Mouse (Mus musculus): ENCODE results near the gene Borcs5. TPM values are rescaled to one million over a fixed set of nuclear protein-coding genes. Genes with fewer than 3 reads are reported as not detected.

Gene Borcs5
- polyA plus RNA-seq, 1 experiment from 2014 or later, result 21.9 TPM

- Histone ChIP-seq H3K36me3 (no peaks in the 10 kb centered on the region), H3K4me1 (no peaks in the 10 kb centered on the region)
- 95% methylated on average over 7 of the region's 7 CpGs for whole genome bisulfite sequencing
These were observed 62.9 kb downstream of the Borcs5 start for GRCm38 (mm10) chr6:134702184-134702583.

GRCm38 (mm10) chr6:134703053-134703690 lies 63.9 kb downstream of the Borcs5 start:
- Histone ChIP-seq H3K9me3 (no peaks in the 10 kb centered on the region), H3K4me3 (no peak overlapping the region), H3K36me3 (no peaks in the 10 kb centered on the region), H3K27me3 (no peaks in the 10 kb centered on the region), H3K4me1 (no peaks in the 10 kb centered on the region), H3K4me2 (replicated peaks) (no peak overlapping the region), H3K9ac (no peak overlapping the region), H3K27ac (no peak overlapping the region)
- no peak for ATAC-seq (ENCODE audit: insufficient number of reproducible peaks, insufficient read depth, low FRiP score, low TSS enrichment)
- WGBS, result 86% methylated on average over 4 of the region's 4 CpGs

More at GRCm38 (mm10) chr6:134702184-134702583, 62.9 kb downstream of the Borcs5 start:
- no peaks in the 10 kb centered on the region for H3K27me3 ChIP-seq
- no peak overlapping the region for H3K4me2 ChIP-seq (replicated peaks)
- H3K27ac ChIP-seq, result no peak overlapping the region
- no peaks in the 10 kb centered on the region for H3K9me3 ChIP-seq
- H3K4me3 ChIP-seq, result no peak overlapping the region
- no peak overlapping the region for H3K9ac ChIP-seq
- ATAC-seq (ENCODE audit: insufficient number of reproducible peaks, insufficient read depth, low FRiP score, low TSS enrichment), result no peak

- 83% methylated on average over 4 of the region's 4 CpGs for WGBS
- H3K27ac ChIP-seq, result no peak overlapping the region
- no peak for ATAC-seq (ENCODE audit: insufficient number of reproducible peaks, insufficient read depth, low FRiP score, low TSS enrichment)
These were observed 67.2 kb downstream of the Borcs5 start for GRCm38 (mm10) chr6:134706467-134706866.

GRCm38 (mm10) chr6:134710020-134710419 lies 70.7 kb downstream of the Borcs5 start:
- H3K4me3 ChIP-seq, result no peak overlapping the region
- ATAC-seq (ENCODE audit: insufficient number of reproducible peaks, insufficient read depth, low FRiP score, low TSS enrichment), result no peak
- H3K9me3 ChIP-seq, result no peaks in the 10 kb centered on the region
- no peak overlapping the region for H3K9ac ChIP-seq
- H3K4me1 ChIP-seq, result no peaks in the 10 kb centered on the region
- no peaks in the 10 kb centered on the region for H3K36me3 ChIP-seq
- WGBS, result 88% methylated on average over 15 of the region's 15 CpGs
- H3K4me2 ChIP-seq (replicated peaks), result no peak overlapping the region
- no peaks in the 10 kb centered on the region for H3K27me3 ChIP-seq
- H3K27ac ChIP-seq, result no peak overlapping the region

More at GRCm38 (mm10) chr6:134706467-134706866, 67.2 kb downstream of the Borcs5 start:
- Histone ChIP-seq H3K4me2 (replicated peaks) (no peak overlapping the region), H3K4me3 (no peak overlapping the region), H3K27me3 (no peaks in the 10 kb centered on the region), H3K9ac (no peak overlapping the region), H3K36me3 (no peaks in the 10 kb centered on the region), H3K4me1 (no peaks in the 10 kb centered on the region), H3K9me3 (no peaks in the 10 kb centered on the region)

- no peak overlapping the region for H3K4me3 ChIP-seq
- H3K9me3 ChIP-seq, result no peaks in the 10 kb centered on the region
- no peak overlapping the region for H3K27ac ChIP-seq
- H3K9ac ChIP-seq, result no peak overlapping the region
- WGBS, result 48% methylated on average over 3 of the region's 3 CpGs
- H3K27me3 ChIP-seq, result no peaks in the 10 kb centered on the region
- H3K36me3 ChIP-seq, result peaks cover 14% of the 10 kb centered on the region
- no peaks in the 10 kb centered on the region for H3K4me1 ChIP-seq
- no peak for ATAC-seq (ENCODE audit: insufficient number of reproducible peaks, insufficient read depth, low FRiP score, low TSS enrichment)
- H3K4me2 ChIP-seq (replicated peaks), result no peak overlapping the region
These were observed 74.0 kb downstream of the Borcs5 start for GRCm38 (mm10) chr6:134713321-134713720.

GRCm38 (mm10) chr6:134713897-134714296 lies 74.6 kb downstream of the Borcs5 start:
- 32% methylated on average over 1 of the region's 1 CpGs for WGBS
- no peak overlapping the region for H3K4me3 ChIP-seq
- H3K4me1 ChIP-seq, result no peaks in the 10 kb centered on the region
- no peak overlapping the region for H3K4me2 ChIP-seq (replicated peaks)
- peaks cover 20% of the 10 kb centered on the region for H3K36me3 ChIP-seq
- no peaks in the 10 kb centered on the region for H3K27me3 ChIP-seq
- no peak for ATAC-seq (ENCODE audit: insufficient number of reproducible peaks, insufficient read depth, low FRiP score, low TSS enrichment)
- H3K9me3 ChIP-seq, result no peaks in the 10 kb centered on the region
- H3K9ac ChIP-seq, result no peak overlapping the region
- H3K27ac ChIP-seq, result no peak overlapping the region

GRCm38 (mm10) chr6:134716168-134716587 lies 76.9 kb downstream of the Borcs5 start:
- no peak overlapping the region for H3K9ac ChIP-seq
- no peaks in the 10 kb centered on the region for H3K4me1 ChIP-seq
- no peak overlapping the region for H3K4me3 ChIP-seq
- ATAC-seq (ENCODE audit: insufficient number of reproducible peaks, insufficient read depth, low FRiP score, low TSS enrichment), result no peak
- no peaks in the 10 kb centered on the region for H3K9me3 ChIP-seq
- no peak overlapping the region for H3K27ac ChIP-seq
- no peaks in the 10 kb centered on the region for H3K27me3 ChIP-seq
- WGBS, result 85% methylated on average over 6 of the region's 6 CpGs
- peaks cover 32% of the 10 kb centered on the region for H3K36me3 ChIP-seq
- no peak overlapping the region for H3K4me2 ChIP-seq (replicated peaks)

GRCm38 (mm10) chr6:134717886-134718667 lies 78.8 kb downstream of the Borcs5 start:
- 91% methylated on average over 20 of the region's 20 CpGs for WGBS

GRCm38 (mm10) chr6:134718668-134719065 lies 79.4 kb downstream of the Borcs5 start:
- Histone ChIP-seq H3K9ac (no peak overlapping the region), H3K9me3 (no peaks in the 10 kb centered on the region), H3K4me3 (no peak overlapping the region), H3K27ac (no peak overlapping the region), H3K36me3 (peaks cover 39% of the 10 kb centered on the region), H3K4me2 (replicated peaks) (no peak overlapping the region), H3K27me3 (no peaks in the 10 kb centered on the region), H3K4me1 (no peaks in the 10 kb centered on the region)
- ATAC-seq (ENCODE audit: insufficient number of reproducible peaks, insufficient read depth, low FRiP score, low TSS enrichment), result no peak
- WGBS, result 91% methylated on average over 11 of the region's 11 CpGs

More at GRCm38 (mm10) chr6:134717886-134718667, 78.8 kb downstream of the Borcs5 start:
- Histone ChIP-seq H3K27me3 (no peaks in the 10 kb centered on the region), H3K9me3 (no peaks in the 10 kb centered on the region), H3K9ac (no peak overlapping the region), H3K4me3 (no peak overlapping the region), H3K27ac (no peak overlapping the region), H3K4me2 (replicated peaks) (no peak overlapping the region), H3K36me3 (peaks cover 39% of the 10 kb centered on the region), H3K4me1 (no peaks in the 10 kb centered on the region)
- no peak for ATAC-seq (ENCODE audit: insufficient number of reproducible peaks, insufficient read depth, low FRiP score, low TSS enrichment)

GRCm38 (mm10) chr6:134719156-134719555 lies 79.8 kb downstream of the Borcs5 start:
- Histone ChIP-seq H3K27me3 (no peaks in the 10 kb centered on the region), H3K4me2 (replicated peaks) (no peak overlapping the region), H3K9me3 (no peaks in the 10 kb centered on the region), H3K4me1 (no peaks in the 10 kb centered on the region), H3K4me3 (no peak overlapping the region), H3K9ac (no peak overlapping the region), H3K27ac (no peak overlapping the region), H3K36me3 (peaks cover 39% of the 10 kb centered on the region)
- ATAC-seq (ENCODE audit: insufficient number of reproducible peaks, insufficient read depth, low FRiP score, low TSS enrichment), result no peak
- WGBS, result 89% methylated on average over 5 of the region's 5 CpGs

- H3K36me3 ChIP-seq, result peaks cover 42% of the 10 kb centered on the region
- WGBS, result 84% methylated on average over 5 of the region's 5 CpGs
- H3K27me3 ChIP-seq, result no peaks in the 10 kb centered on the region
- H3K4me1 ChIP-seq, result no peaks in the 10 kb centered on the region
- H3K4me2 ChIP-seq (replicated peaks), result no peak overlapping the region
- ATAC-seq (ENCODE audit: insufficient number of reproducible peaks, insufficient read depth, low FRiP score, low TSS enrichment), result no peak
- H3K9me3 ChIP-seq, result no peaks in the 10 kb centered on the region
- no peak overlapping the region for H3K9ac ChIP-seq
- no peak overlapping the region for H3K27ac ChIP-seq
- no peak overlapping the region for H3K4me3 ChIP-seq
These were observed 80.8 kb downstream of the Borcs5 start for GRCm38 (mm10) chr6:134720150-134720549.

GRCm38 (mm10) chr6:134721729-134722269 lies 82.5 kb downstream of the Borcs5 start:
- H3K9ac ChIP-seq, result no peak overlapping the region
- H3K27me3 ChIP-seq, result no peaks in the 10 kb centered on the region
- WGBS, result 93% methylated on average over 6 of the region's 6 CpGs
- no peak overlapping the region for H3K27ac ChIP-seq
- ATAC-seq (ENCODE audit: insufficient number of reproducible peaks, insufficient read depth, low FRiP score, low TSS enrichment), result no peak
- H3K4me2 ChIP-seq (replicated peaks), result no peak overlapping the region
- no peaks in the 10 kb centered on the region for H3K9me3 ChIP-seq
- H3K36me3 ChIP-seq, result peaks cover 43% of the 10 kb centered on the region
- no peak overlapping the region for H3K4me3 ChIP-seq
- no peaks in the 10 kb centered on the region for H3K4me1 ChIP-seq

Measured in embryonic facial prominence, embryonic 12.5 days (tissue).